Mouse (Mus musculus) C2C12 (cell line): ENCODE measurements at regions not wholly inside any gene's neighbourhood (a gene's known extent, or its start where the extent isn't known, plus 50 kb on each side); places are given as distances from the start of the nearest gene placed in this dataset.
A peak's percentile ranks its signal among the peaks of the same experiment; 100 is the strongest.

Experiments
- H3K27me3 ChIP-seq: one replicate; pipeline ENCODE4 v1.6.1; 2011; ENCODE audit not compliant: control insufficient read depth, insufficient read depth, insufficient read length
- H3K36me3 ChIP-seq: one replicate; pipeline ENCODE4 v1.6.1; 2011; ENCODE audit not compliant: control insufficient read depth, insufficient read depth
- H3K4me3 ChIP-seq: one replicate; pipeline ENCODE4 v1.5.1; 2011; ENCODE audit warnings: mild to moderate bottlenecking, control low read depth; ENCODE audit not compliant: poor library complexity, insufficient read depth, severe bottlenecking
- H3K79me2 ChIP-seq: one replicate; pipeline ENCODE4 v1.6.1; 2011; ENCODE audit not compliant: control insufficient read depth, insufficient read depth
- H3K79me3 ChIP-seq: one replicate; pipeline ENCODE4 v1.6.1; 2011; ENCODE audit warnings: low read depth, control low read depth
- H3ac ChIP-seq: one replicate; pipeline ENCODE3; 2011; ENCODE audit warnings: low read depth; ENCODE audit not compliant: control insufficient read depth, insufficient read length
- CEBPB ChIP-seq: IDR thresholded peaks from one replicate; pipeline ENCODE4 v1.6.1; 2011; ENCODE audit warnings: low read depth, mild to moderate bottlenecking, control low read depth, moderate library complexity
- CTCF ChIP-seq: IDR thresholded peaks from one replicate; pipeline ENCODE4 v1.5.1; 2011; ENCODE audit not compliant: control insufficient read depth, insufficient read depth, insufficient read length
- FOSL1 ChIP-seq: IDR thresholded peaks from one replicate; pipeline ENCODE4 v1.8.0; 2011; ENCODE audit warnings: mild to moderate bottlenecking, low read length; ENCODE audit not compliant: poor library complexity, insufficient read depth, severe bottlenecking
- MAX ChIP-seq: IDR thresholded peaks from one replicate; pipeline ENCODE4 v1.6.1; 2011; ENCODE audit warnings: mild to moderate bottlenecking, control low read depth
- MYOD1 ChIP-seq: IDR thresholded peaks from one replicate; pipeline ENCODE4 v1.6.1; 2011; ENCODE audit warnings: low read depth; ENCODE audit not compliant: control insufficient read depth, insufficient read length
- MYOG ChIP-seq: IDR thresholded peaks from one replicate; pipeline ENCODE4 v1.6.1; 2011; ENCODE audit not compliant: control insufficient read depth, insufficient read length; ENCODE audit errors: extremely low read depth
- USF1 ChIP-seq: IDR thresholded peaks from one replicate; pipeline ENCODE4 v1.6.1; 2011; ENCODE audit warnings: low read depth, mild to moderate bottlenecking, control low read depth, moderate library complexity

DNA sequence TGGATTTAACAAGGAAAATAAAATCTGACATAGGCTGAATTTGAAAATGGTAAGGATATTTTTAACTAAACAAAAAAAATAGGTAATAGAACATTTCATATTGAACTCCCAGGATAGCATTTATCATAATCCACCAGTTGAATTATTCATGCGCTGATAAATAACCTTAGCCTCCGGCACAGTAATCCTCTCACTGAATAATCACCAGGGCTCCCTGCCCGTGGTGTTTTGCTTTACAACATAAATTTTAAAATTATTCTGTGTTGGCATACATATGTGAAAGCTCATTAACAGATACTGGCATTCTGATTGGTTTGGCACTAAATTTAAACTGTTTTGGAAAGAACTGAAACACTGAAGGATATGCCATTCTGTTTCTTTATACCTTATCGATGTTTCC, 181.6 kb upstream of the N6amt1 start:
- Histone ChIP-seq H3K79me2 (no peaks in the 10 kb centered on the region), H3K36me3 (no peaks in the 10 kb centered on the region), H3ac (no peak overlapping the region), H3K79me3 (no peaks in the 10 kb centered on the region), H3K27me3 (no peaks in the 10 kb centered on the region), H3K4me3 (no peak overlapping the region)
- TF ChIP-seq CEBPB (no peak), CTCF (no peak), USF1 (no peak), MYOD1 (no peak), MAX (no peak), MYOG (no peak), FOSL1 (no peak)

DNA sequence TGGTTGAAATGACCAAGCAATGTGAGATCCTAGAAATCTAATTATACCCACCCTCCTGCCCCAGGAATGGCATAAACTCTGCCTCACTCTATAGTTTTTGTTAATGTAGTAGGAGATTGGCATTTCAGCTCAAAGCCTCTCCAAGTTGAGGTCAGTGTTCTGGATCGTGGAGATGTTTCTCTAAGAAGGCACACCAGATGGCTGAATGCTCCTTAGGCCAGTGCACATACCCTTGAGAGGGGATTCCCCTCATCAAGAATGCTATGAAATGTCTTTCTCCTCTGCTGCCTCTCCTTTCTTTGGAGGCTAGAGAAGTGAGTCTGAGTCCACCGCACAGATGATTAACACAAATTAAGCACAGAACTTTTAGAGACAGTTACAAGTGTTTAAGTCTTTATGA, 214.7 kb upstream of the N6amt1 start:
- Histone ChIP-seq H3K4me3 (no peak overlapping the region), H3K79me2 (no peaks in the 10 kb centered on the region), H3K36me3 (no peaks in the 10 kb centered on the region), H3K79me3 (no peaks in the 10 kb centered on the region), H3ac (no peak overlapping the region), H3K27me3 (no peaks in the 10 kb centered on the region)
- TF ChIP-seq CEBPB (no peak), FOSL1 (no peak), CTCF (no peak), USF1 (no peak), MAX (no peak), MYOG (no peak), MYOD1 (no peak)

DNA sequence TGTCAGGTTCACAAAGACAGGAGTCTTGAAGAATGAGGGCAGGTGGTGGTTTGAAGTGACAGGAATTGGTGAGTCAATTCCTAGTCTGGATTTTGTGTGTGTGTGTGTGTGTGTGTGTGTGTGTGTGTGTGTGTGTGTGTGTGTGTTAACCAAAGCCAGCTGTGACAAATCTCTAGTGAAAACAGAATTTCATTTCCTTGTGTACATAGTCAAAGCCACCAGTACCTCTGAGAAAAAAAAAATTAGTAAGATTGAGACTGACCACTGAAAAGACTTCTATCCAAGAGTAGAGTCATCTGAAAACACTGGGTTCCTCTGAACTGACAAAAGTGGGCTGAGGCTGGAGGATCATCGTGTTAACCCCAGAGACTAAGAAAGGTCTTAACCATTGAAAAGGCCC, 217.5 kb upstream of the N6amt1 start:
- Histone ChIP-seq H3K36me3 (no peaks in the 10 kb centered on the region), H3K4me3 (no peak overlapping the region), H3K27me3 (no peaks in the 10 kb centered on the region), H3ac (no peak overlapping the region), H3K79me2 (no peaks in the 10 kb centered on the region), H3K79me3 (no peaks in the 10 kb centered on the region)
- no peak for TF ChIP-seq FOSL1
- TF ChIP-seq MYOD1 = peak; percentile 61
- TF ChIP-seq CTCF = no peak

DNA sequence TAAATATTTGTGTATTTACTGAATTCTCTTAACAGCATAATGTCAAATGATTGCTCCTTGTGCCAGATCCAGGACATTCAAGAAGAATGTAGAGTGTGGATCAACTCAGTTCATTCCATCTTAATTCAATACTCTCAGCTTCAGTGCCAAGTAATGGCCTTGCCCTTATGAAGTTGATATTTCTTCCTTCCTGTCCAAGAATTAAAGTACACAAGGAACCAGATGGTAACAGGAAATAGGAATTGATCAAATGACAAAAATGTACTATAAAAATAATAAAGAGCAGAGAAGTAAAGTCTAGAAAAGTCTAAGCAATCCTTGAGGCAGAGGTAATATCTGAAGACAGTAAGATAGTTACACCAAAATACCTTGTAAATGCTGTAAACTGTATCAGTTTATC, 219.5 kb upstream of the N6amt1 start:
- Histone ChIP-seq H3K36me3 (no peaks in the 10 kb centered on the region), H3K79me3 (no peaks in the 10 kb centered on the region), H3K27me3 (no peaks in the 10 kb centered on the region), H3K4me3 (no peak overlapping the region), H3K79me2 (no peaks in the 10 kb centered on the region), H3ac (no peak overlapping the region)
- TF ChIP-seq CEBPB = no peak

DNA sequence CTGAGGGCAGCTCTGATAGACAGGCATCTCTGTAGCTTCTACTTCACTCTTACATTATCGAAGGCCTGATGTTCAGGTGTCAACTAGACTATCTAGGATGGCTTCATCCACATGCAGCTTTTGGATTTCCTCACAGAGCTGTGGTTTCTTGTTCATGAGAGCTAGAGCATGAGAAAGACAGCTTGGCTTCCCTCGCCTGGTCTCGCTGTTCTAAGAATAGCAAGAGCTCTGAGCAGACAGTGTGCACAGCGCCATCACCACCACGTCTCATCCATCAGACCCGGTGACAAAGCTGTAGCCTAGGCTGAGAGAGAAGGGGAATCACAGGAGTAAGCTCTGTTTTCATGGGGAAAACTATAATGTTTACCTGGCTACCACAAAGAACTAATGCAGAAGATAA, 220.1 kb upstream of the N6amt1 start:
- Histone ChIP-seq H3K79me2 (no peaks in the 10 kb centered on the region), H3K4me3 (no peak overlapping the region), H3ac (no peak overlapping the region), H3K79me3 (no peaks in the 10 kb centered on the region), H3K27me3 (no peaks in the 10 kb centered on the region), H3K36me3 (no peaks in the 10 kb centered on the region)
- TF ChIP-seq MYOD1 (no peak), MAX (no peak), MYOG (no peak)

DNA sequence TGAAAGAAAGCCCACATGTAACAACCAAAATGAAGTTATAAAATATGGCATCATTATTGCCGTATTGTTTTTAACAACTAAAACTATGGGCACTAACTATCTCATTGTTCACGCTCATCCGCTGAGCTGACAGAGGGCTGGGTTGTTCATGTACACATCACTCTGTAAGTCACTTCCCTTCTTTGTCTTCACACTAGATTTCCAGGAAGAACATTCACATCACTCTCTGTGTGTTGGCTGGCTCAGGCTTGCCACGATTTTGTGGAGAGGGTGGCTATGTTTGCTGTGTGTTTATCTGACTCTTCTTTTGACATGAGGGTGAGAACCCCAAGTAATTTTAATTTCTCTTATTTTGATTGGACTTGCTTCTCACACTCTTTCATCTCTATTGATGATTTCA, 221.9 kb upstream of the N6amt1 start:
- Histone ChIP-seq H3ac (no peak overlapping the region), H3K79me3 (no peaks in the 10 kb centered on the region), H3K27me3 (no peaks in the 10 kb centered on the region), H3K36me3 (no peaks in the 10 kb centered on the region), H3K79me2 (no peaks in the 10 kb centered on the region), H3K4me3 (no peak overlapping the region)
- TF ChIP-seq CEBPB (no peak), FOSL1 (no peak), USF1 (no peak), MYOG (no peak), MAX (no peak), CTCF (no peak), MYOD1 (no peak)
